Mouse (Mus musculus) cerebellum, adult 8-10 months (tissue): ENCODE data around the gene Ptprd.

Experiments used
- DNase-seq: peaks from one replicate; pipeline ENCODE4 v3.0.0; 2022

The Ptprd gene

GRCm38 (mm10) chr4:76286016-76286415, 1925.7 kb downstream of the Ptprd start:
- DNase-seq: no peak

GRCm38 (mm10) chr4:76282886-76283285, 1928.9 kb downstream of the Ptprd start:
- DNase-seq: no peak

- DNase-seq: no peak
Observed at GRCm38 (mm10) chr4:76262727-76263126, 1949.0 kb downstream of the Ptprd start.

GRCm38 (mm10) chr4:76260686-76261085, 1951.1 kb downstream of the Ptprd start:
- peak; percentile 66 for DNase-seq

GRCm38 (mm10) chr4:76260286-76260685, 1951.5 kb downstream of the Ptprd start:
- DNase-seq: no peak

GRCm38 (mm10) chr4:76259636-76260035, 1952.1 kb downstream of the Ptprd start:
- peak; percentile 31 for DNase-seq

GRCm38 (mm10) chr4:76244371-76244770, 1967.4 kb downstream of the Ptprd start:
- DNase-seq: no peak

GRCm38 (mm10) chr4:76241542-76241941, 1970.2 kb downstream of the Ptprd start:
- DNase-seq: no peak

- DNase-seq: no peak
Observed at GRCm38 (mm10) chr4:76241140-76241539, 1970.6 kb downstream of the Ptprd start.

GRCm38 (mm10) chr4:76239063-76239462, 1972.7 kb downstream of the Ptprd start:
- DNase-seq: no peak

- no peak for DNase-seq
Observed at GRCm38 (mm10) chr4:76238577-76238976, 1973.2 kb downstream of the Ptprd start.

- no peak for DNase-seq
Observed at GRCm38 (mm10) chr4:76237827-76238226, 1973.9 kb downstream of the Ptprd start.

- DNase-seq: no peak
Observed at GRCm38 (mm10) chr4:76223720-76224119, 1988.0 kb downstream of the Ptprd start.

- DNase-seq: no peak
Observed at GRCm38 (mm10) chr4:76222520-76222919, 1989.2 kb downstream of the Ptprd start.

- DNase-seq: no peak
Observed at GRCm38 (mm10) chr4:76218065-76218464, 1993.7 kb downstream of the Ptprd start.

- no peak for DNase-seq
Observed at GRCm38 (mm10) chr4:76215141-76215540, 1996.6 kb downstream of the Ptprd start.

GRCm38 (mm10) chr4:76199321-76199720, 2012.4 kb downstream of the Ptprd start:
- peak; percentile 59 for DNase-seq

- DNase-seq: no peak
Observed at GRCm38 (mm10) chr4:76194762-76195161, 2017.0 kb downstream of the Ptprd start.

- peak; percentile 70 for DNase-seq
Observed at GRCm38 (mm10) chr4:76193496-76193895, 2018.3 kb downstream of the Ptprd start.

GRCm38 (mm10) chr4:76192031-76192430, 2019.7 kb downstream of the Ptprd start:
- no peak for DNase-seq

- DNase-seq: no peak
Observed at GRCm38 (mm10) chr4:76190788-76191187, 2021.0 kb downstream of the Ptprd start.

- no peak for DNase-seq
Observed at GRCm38 (mm10) chr4:76183095-76183494, 2028.7 kb downstream of the Ptprd start.

- no peak for DNase-seq
Observed at GRCm38 (mm10) chr4:76179497-76179896, 2032.3 kb downstream of the Ptprd start.

- peak; percentile 70 for DNase-seq
Observed at GRCm38 (mm10) chr4:76175086-76175485, 2036.7 kb downstream of the Ptprd start.

- DNase-seq: no peak
Observed at GRCm38 (mm10) chr4:76155750-76156149, 2056.0 kb downstream of the Ptprd start.

GRCm38 (mm10) chr4:76154190-76154589, 2057.6 kb downstream of the Ptprd start:
- DNase-seq: no peak
